Mouse (Mus musculus) MEL (cell line): Measurements from ENCODE around the gene Il12rb1. TPM values are rescaled to one million over a fixed set of nuclear protein-coding genes. Genes with fewer than 3 reads are reported as not detected.

ENCODE experiments used
- DNase-seq: peaks from one replicate; pipeline ENCODE4 v3.0.0; 2011; ENCODE audit warnings: low read depth, low spot score
- H3K27ac ChIP-seq: 2 replicates; pipeline ENCODE4 v1.5.1; 2012; ENCODE audit warnings: low read depth, mild to moderate bottlenecking, control low read depth, low read length, moderate library complexity; ENCODE audit not compliant: control insufficient read depth
- H3K27me3 ChIP-seq, 2 experiments: fragments of 150-350 bp in 1 of 2; sonication (generic) in 1 of 2; 2 replicates each; pipeline ENCODE4 v1.6.1; 2012; ENCODE audit warnings: low read length in 2 of 2, mild to moderate bottlenecking in 2 of 2, improper control_type of control experiment in 1 of 2, moderate library complexity in 1 of 2; ENCODE audit not compliant: insufficient read depth in 2 of 2, control insufficient read depth in 1 of 2
- H3K36me3 ChIP-seq, 2 experiments: 2 replicates each; pipeline ENCODE4 v1.6.1; 2012 to 2014; ENCODE audit warnings: low read length in 2 of 2, improper control_type of control experiment in 1 of 2, inconsistent platforms in 1 of 2, mild to moderate bottlenecking in 1 of 2; ENCODE audit not compliant: insufficient read depth in 2 of 2, control insufficient read depth in 1 of 2
- H3K4me1 ChIP-seq, 2 experiments: fragments of 150-350 bp in 1 of 2; sonication (generic) in 1 of 2; 2 replicates each; pipeline ENCODE4 v1.6.1; 2012; ENCODE audit warnings: low read length in 2 of 2, improper control_type of control experiment in 1 of 2, mild to moderate bottlenecking in 1 of 2; ENCODE audit not compliant: insufficient read depth in 2 of 2, control insufficient read depth in 1 of 2
- H3K4me3 ChIP-seq, 2 experiments: fragments of 150-350 bp in 1 of 2; sonication (generic) in 1 of 2; 2 replicates each; pipeline ENCODE4 v1.5.1; 2012; ENCODE audit warnings: low read depth in 2 of 2, low read length in 2 of 2, mild to moderate bottlenecking in 2 of 2, moderate library complexity in 2 of 2, control low read depth in 1 of 2, improper control_type of control experiment in 1 of 2; ENCODE audit not compliant: control insufficient read depth in 1 of 2, insufficient read depth in 1 of 2
- H3K79me2 ChIP-seq: 2 replicates; pipeline ENCODE4 v1.6.1; 2012; ENCODE audit warnings: mild to moderate bottlenecking, low read length, moderate library complexity; ENCODE audit not compliant: control insufficient read depth, poor library complexity, insufficient read depth
- H3K9ac ChIP-seq: 2 replicates; pipeline ENCODE4 v1.6.1; 2012; ENCODE audit warnings: low read depth, mild to moderate bottlenecking, control low read depth, low read length, moderate library complexity; ENCODE audit not compliant: control insufficient read depth, poor library complexity, severe bottlenecking
- H3K9me3 ChIP-seq: fragments of 150-350 bp; sonication (generic); replicated peaks from 2 replicates; pipeline ENCODE4 v1.6.1; 2012; ENCODE audit warnings: mild to moderate bottlenecking, low read length, improper control_type of control experiment, moderate library complexity; ENCODE audit not compliant: insufficient read depth
- CHD1 ChIP-seq: IDR thresholded peaks from 2 replicates; pipeline ENCODE4 v1.6.1; 2012; ENCODE audit warnings: low read depth, mild to moderate bottlenecking, inconsistent platforms, low read length, improper control_type of control experiment
- CHD2 ChIP-seq: IDR thresholded peaks from 2 replicates; pipeline ENCODE4 v1.6.1; 2011; ENCODE audit warnings: low read length, improper control_type of control experiment
- CTCF ChIP-seq, 3 experiments: IDR thresholded peaks in 2 of 3; conservative IDR thresholded peaks in 1 of 3; 2 replicates each; pipeline ENCODE4 v1.5.1; 2011 to 2012; ENCODE audit warnings: low read length in 3 of 3, low read depth in 2 of 3, mild to moderate bottlenecking in 2 of 3, improper control_type of control experiment in 1 of 3, inconsistent platforms in 1 of 3, mixed read lengths in 1 of 3, moderate library complexity in 1 of 3; ENCODE audit not compliant: control insufficient read depth in 1 of 3, insufficient read depth in 1 of 3, poor library complexity in 1 of 3, severe bottlenecking in 1 of 3
- ETS1 ChIP-seq: IDR thresholded peaks from 2 replicates; pipeline ENCODE4 v1.6.1; 2012; ENCODE audit warnings: low read depth, mild to moderate bottlenecking, inconsistent platforms, low read length, improper control_type of control experiment, moderate library complexity
- GABPA ChIP-seq: IDR thresholded peaks from 2 replicates; pipeline ENCODE4 v1.6.1; 2012; ENCODE audit warnings: low read depth, mild to moderate bottlenecking, inconsistent platforms, low read length, improper control_type of control experiment, moderate library complexity
- GATA1 ChIP-seq: IDR thresholded peaks from 2 replicates; pipeline ENCODE4 v1.6.1; 2011; ENCODE audit warnings: low read depth, low read length, improper control_type of control experiment
- JUND ChIP-seq: IDR thresholded peaks from 2 replicates; pipeline ENCODE4 v1.6.1; 2011; ENCODE audit warnings: low read depth, mild to moderate bottlenecking, improper control_type of control experiment, low read length
- KAT2A ChIP-seq: conservative IDR thresholded peaks from 2 replicates; pipeline ENCODE4 v1.6.1; 2012; ENCODE audit warnings: low read depth, low read length, improper control_type of control experiment, inconsistent platforms
- MAX ChIP-seq: IDR thresholded peaks from 2 replicates; pipeline ENCODE4 v1.6.1; 2011; ENCODE audit warnings: low read length, improper control_type of control experiment
- MAZ ChIP-seq: IDR thresholded peaks from 2 replicates; pipeline ENCODE4 v1.6.1; 2012; ENCODE audit warnings: low read depth, mild to moderate bottlenecking, inconsistent platforms, low read length, improper control_type of control experiment
- MEF2A ChIP-seq: IDR thresholded peaks from 2 replicates; pipeline ENCODE4 v1.6.1; 2014; ENCODE audit warnings: low read depth, mild to moderate bottlenecking, inconsistent platforms, low read length, improper control_type of control experiment; ENCODE audit not compliant: poor library complexity, insufficient replicate concordance, severe bottlenecking; ENCODE audit errors: extremely low read depth
- MXI1 ChIP-seq: IDR thresholded peaks from 2 replicates; pipeline ENCODE4 v1.6.1; 2011; ENCODE audit warnings: mild to moderate bottlenecking, low read depth, low read length, improper control_type of control experiment
- MYB ChIP-seq: IDR thresholded peaks from 2 replicates; pipeline ENCODE4 v1.6.1; 2011; ENCODE audit warnings: mild to moderate bottlenecking, low read depth, low read length, improper control_type of control experiment
- MYC ChIP-seq: IDR thresholded peaks from 2 replicates; pipeline ENCODE4 v1.6.1; 2011; ENCODE audit warnings: low read depth, mild to moderate bottlenecking, low read length, improper control_type of control experiment, moderate library complexity
- NELFE ChIP-seq: IDR thresholded peaks from 2 replicates; pipeline ENCODE4 v1.6.1; 2011; ENCODE audit warnings: low read depth, low read length, improper control_type of control experiment
- NRF1 ChIP-seq: IDR thresholded peaks from 2 replicates; pipeline ENCODE4 v1.6.1; 2014; ENCODE audit warnings: low read depth, mild to moderate bottlenecking, inconsistent platforms, low read length, improper control_type of control experiment, moderate library complexity; ENCODE audit not compliant: poor library complexity, insufficient read depth, severe bottlenecking
- POLR2A ChIP-seq, 2 experiments: IDR thresholded peaks; 2 replicates each; pipeline ENCODE4 v1.6.1; 2011 to 2012; ENCODE audit warnings: low read length in 2 of 2, mild to moderate bottlenecking in 2 of 2, control low read depth in 1 of 2, improper control_type of control experiment in 1 of 2, low read depth in 1 of 2, moderate library complexity in 1 of 2; ENCODE audit not compliant: control insufficient read depth in 1 of 2, insufficient read depth in 1 of 2, poor library complexity in 1 of 2
- POLR2AphosphoS5 ChIP-seq: IDR thresholded peaks from 2 replicates; pipeline ENCODE4 v1.6.1; 2012; ENCODE audit warnings: low read depth, borderline replicate concordance, mild to moderate bottlenecking, inconsistent platforms, low read length, moderate library complexity, mixed read lengths
- RAD21 ChIP-seq: IDR thresholded peaks from 2 replicates; pipeline ENCODE4 v1.6.1; 2011; ENCODE audit warnings: mild to moderate bottlenecking, low read depth, low read length, improper control_type of control experiment
- RCOR1 ChIP-seq: IDR thresholded peaks from 2 replicates; pipeline ENCODE4 v1.6.1; 2012; ENCODE audit warnings: low read depth, mild to moderate bottlenecking, inconsistent platforms, low read length, improper control_type of control experiment
- SIN3A ChIP-seq: IDR thresholded peaks from 2 replicates; pipeline ENCODE4 v1.6.1; 2012; ENCODE audit warnings: low read length, improper control_type of control experiment, inconsistent platforms
- SMC3 ChIP-seq: IDR thresholded peaks from 2 replicates; pipeline ENCODE4 v1.6.1; 2011; ENCODE audit warnings: low read depth, low read length, improper control_type of control experiment
- TAL1 ChIP-seq: IDR thresholded peaks from 2 replicates; pipeline ENCODE4 v1.6.1; 2012; ENCODE audit warnings: mild to moderate bottlenecking, inconsistent platforms, low read length, moderate library complexity, mixed read lengths
- TBP ChIP-seq: IDR thresholded peaks from 2 replicates; pipeline ENCODE4 v1.8.0; 2011; ENCODE audit warnings: low read depth, low read length, improper control_type of control experiment
- UBTF ChIP-seq: IDR thresholded peaks from 2 replicates; pipeline ENCODE4 v1.6.1; 2012; ENCODE audit warnings: low read depth, mild to moderate bottlenecking, inconsistent platforms, low read length, improper control_type of control experiment, moderate library complexity, borderline replicate concordance; ENCODE audit not compliant: insufficient read depth
- USF1 ChIP-seq: IDR thresholded peaks from 2 replicates; pipeline ENCODE4 v1.6.1; 2014; ENCODE audit warnings: low read depth, mild to moderate bottlenecking, inconsistent platforms, low read length, improper control_type of control experiment, moderate library complexity
- USF2 ChIP-seq, 2 experiments: IDR thresholded peaks; 2 replicates each; pipeline ENCODE4 v1.6.1; 2011 to 2012; ENCODE audit warnings: improper control_type of control experiment in 2 of 2, low read length in 2 of 2, borderline replicate concordance in 1 of 2, inconsistent platforms in 1 of 2, low read depth in 1 of 2, mild to moderate bottlenecking in 1 of 2; ENCODE audit not compliant: insufficient read depth in 1 of 2
- ZC3H11A ChIP-seq: IDR thresholded peaks from 2 replicates; pipeline ENCODE4 v1.6.1; 2012; ENCODE audit warnings: low read depth, mild to moderate bottlenecking, inconsistent platforms, low read length, improper control_type of control experiment
- ZNF384 ChIP-seq: IDR thresholded peaks from 2 replicates; pipeline ENCODE4 v1.6.1; 2012; ENCODE audit warnings: low read depth, mild to moderate bottlenecking, inconsistent platforms, low read length, improper control_type of control experiment
- polyA plus RNA-seq, 2 experiments: library from polyadenylated mRNA; stranded (reverse) in 1 of 2; unstranded in 1 of 2; fragments of >175 nt in 1 of 2; fragments of >200 nt in 1 of 2; gene quantifications; 2 replicates each; pipeline versions ENCODE4 v1.2.1 to v1.2.4; 2012; ENCODE audit warnings: low replicate concordance in 2 of 2, low read depth in 1 of 2; ENCODE audit not compliant: insufficient read length in 2 of 2, insufficient read depth in 1 of 2, missing spikeins in 1 of 2
- total RNA-seq: library from RNA; depleted of rRNA; stranded (reverse); fragments of 300-350 nt; gene quantifications from 2 replicates; pipeline ENCODE4 v1.2.3, GENCODE M21; 2012

The Il12rb1 gene
- total and polyA plus RNA-seq, 3 experiments: 1.2 to 2.2 TPM; not detected in 1

GRCm38 (mm10) chr8:70764026-70764425 is 44.2 kb upstream of the Il12rb1 start (continued):
- no peak for TF ChIP-seq POLR2AphosphoS5

GRCm38 (mm10) chr8:70764676-70765075 is 43.6 kb upstream of the Il12rb1 start:
- Histone ChIP-seq H3K9me3 (no peaks in the 10 kb centered on the region), H3K4me3 (no peak overlapping the region)
- no peak for DNase-seq
- TF ChIP-seq POLR2AphosphoS5 (no peak), UBTF (no peak), RAD21 (no peak), NRF1 (no peak), USF1 (no peak), TAL1 (no peak), CHD2 (no peak), MEF2A (no peak), MAZ (no peak), TBP (no peak), MYC (no peak), GATA1 (no peak), KAT2A (no peak), GABPA (no peak), MXI1 (no peak), MAX (no peak)
- TF ChIP-seq, all 39 proteins: peak for 0
- Histone ChIP-seq H3K27me3 (no peaks in the 10 kb centered on the region), H3K79me2 (peaks cover 9% of the 10 kb centered on the region), H3K36me3 (peaks cover 0 to 23% of the 10 kb centered on the region in 2 experiments; a peak in 2 of 4 replicates), H3K4me1 (peaks cover 12 to 29% of the 10 kb centered on the region in 2 experiments), H3K27ac (peak overlapping the region; percentile 45), H3K9ac (no peak overlapping the region)

DNA sequence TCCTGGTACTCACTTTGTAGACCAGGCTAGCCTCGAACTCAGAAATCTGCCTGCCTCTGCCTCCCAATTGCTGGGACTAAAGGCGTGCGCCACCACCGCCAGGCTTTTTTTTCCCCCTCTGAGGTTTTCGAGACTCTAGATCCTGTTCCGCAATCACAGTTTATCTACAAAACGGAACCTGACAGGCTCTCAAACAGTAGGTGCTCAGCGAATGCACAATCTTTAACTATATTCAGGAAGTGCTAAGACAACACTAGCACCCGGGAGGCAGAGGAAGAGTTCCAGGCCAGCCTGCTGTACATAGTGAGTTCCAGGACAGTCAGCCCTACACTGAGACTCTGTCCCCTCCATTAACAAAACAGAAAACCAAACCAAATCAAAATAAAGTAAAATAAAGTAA is 42.9 kb upstream of the Il12rb1 start:
- Histone ChIP-seq H3K4me3 (no peak overlapping the region), H3K27ac (no peak overlapping the region), H3K79me2 (peaks cover 3% of the 10 kb centered on the region; the same call in 1 of the 2 replicates), H3K27me3 (no peaks in the 10 kb centered on the region), H3K36me3 (peaks cover 0 to 23% of the 10 kb centered on the region in 2 experiments; a peak in 2 of 4 replicates), H3K9me3 (no peaks in the 10 kb centered on the region), H3K4me1 (peaks cover 12 to 26% of the 10 kb centered on the region in 2 experiments), H3K9ac (no peak overlapping the region)
- DNase-seq: peak; percentile 69
- no peak for TF ChIP-seq NELFE
- no peak for TF ChIP-seq POLR2AphosphoS5
- no peak for TF ChIP-seq SMC3
- TF ChIP-seq USF2 (IDR thresholded peaks at IDR 0.05; ENCODE audit: borderline replicate concordance in 1 of 2, insufficient read depth in 1 of 2, low read depth in 1 of 2, low read length in 2 of 2): no peak
- TF ChIP-seq MYC: no peak
- no peak for TF ChIP-seq MYB
- TF ChIP-seq RCOR1: peak; percentile 99
- TF ChIP-seq USF1: no peak
- TF ChIP-seq MEF2A: no peak
- TF ChIP-seq ETS1: peak; percentile 25; the same call in 1 of the 2 replicates
- TF ChIP-seq MAZ: no peak
- no peak for TF ChIP-seq POLR2A (IDR thresholded peaks at IDR 0.05; ENCODE audit: control insufficient read depth in 1 of 2, insufficient read depth in 1 of 2, low read depth in 1 of 2, low read length in 2 of 2, poor library complexity in 1 of 2)
- no peak for TF ChIP-seq JUND
- no peak for TF ChIP-seq CTCF (IDR thresholded peaks at IDR 0.05 in 2 of 3, conservative IDR thresholded peaks at IDR 0.05 in 1 of 3; ENCODE audit: control insufficient read depth in 1 of 3, insufficient read depth in 1 of 3, low read depth in 2 of 3, low read length in 3 of 3, poor library complexity in 1 of 3, severe bottlenecking in 1 of 3)
- no peak for TF ChIP-seq ZC3H11A
- TF ChIP-seq TBP: peak; percentile 57; the same call in 1 of the 2 replicates
- no peak for TF ChIP-seq RAD21
- no peak for TF ChIP-seq CHD1
- TF ChIP-seq SIN3A: peak; percentile 34
- TF ChIP-seq ZNF384: peak; percentile 81
